Mouse (Mus musculus): ENCODE measurements around the gene Slc30a5. TPM values are rescaled to one million over a fixed set of nuclear protein-coding genes. Genes with fewer than 3 reads are reported as not detected.
"Not testable (repeated sequence)": the region's sequence is repeated elsewhere in the genome, so short reads cannot be mapped to it uniquely, and the experiment has no call there.

The Slc30a5 gene
- polyA plus RNA-seq, 1 experiment from 2014 or later: 36.3 TPM

DNA sequence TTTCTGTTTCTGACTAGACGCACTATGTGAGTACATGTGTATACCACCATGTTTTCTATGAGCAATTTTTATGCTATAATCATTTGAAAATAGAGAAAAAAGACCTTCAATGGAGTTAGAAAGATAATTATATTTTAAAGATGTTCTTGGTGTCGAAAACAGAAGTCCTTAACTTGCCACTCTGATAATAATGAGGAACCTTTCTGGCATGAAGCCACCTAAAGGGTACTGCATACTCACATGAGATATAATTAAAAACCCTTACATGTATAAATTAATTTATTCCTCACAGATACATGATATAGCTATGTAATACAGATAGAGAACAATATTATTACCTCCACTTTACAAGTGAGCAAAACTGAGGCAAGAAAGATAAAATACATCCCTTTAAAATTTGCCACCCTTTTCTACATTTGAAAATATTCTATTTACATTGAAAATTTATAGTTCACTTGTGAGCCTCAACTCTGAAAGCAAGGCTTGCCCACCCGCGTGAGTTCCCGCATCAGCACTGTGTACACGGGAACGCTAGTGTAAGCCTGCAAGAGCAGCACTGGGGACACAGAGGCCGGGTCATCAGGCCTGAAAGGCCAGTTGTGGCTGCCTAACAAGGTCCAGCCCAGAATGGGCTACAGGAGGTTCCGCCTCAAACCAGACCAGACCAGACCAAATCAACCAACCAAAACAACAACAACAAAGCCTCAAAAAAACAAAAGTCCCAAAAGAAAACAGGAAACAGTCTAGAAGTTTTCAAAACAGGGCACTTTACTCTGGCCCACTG lies 7.4 kb downstream of the Slc30a5 start:
- H3K36me3 ChIP-seq (ENCODE audit: control insufficient read depth, insufficient read depth): peaks cover 31% of the 10 kb centered on the region
- no peaks in the 10 kb centered on the region for H3K4me1 ChIP-seq (ENCODE audit: control insufficient read depth, insufficient read depth, low read length)
- no peaks in the 10 kb centered on the region for H3K9me3 ChIP-seq (replicated peaks; ENCODE audit: control insufficient read depth, low read length)
- no peak overlapping the region for H3K9ac ChIP-seq (ENCODE audit: low read length)
- H3K4me2 ChIP-seq (ENCODE audit: low read depth, low read length): no peak overlapping the region
- H3K27me3 ChIP-seq (ENCODE audit: control insufficient read depth, insufficient read depth, low read length): no peaks in the 10 kb centered on the region
- no peak overlapping the region for H3K4me3 ChIP-seq (ENCODE audit: low read length)
- ATAC-seq (replicated peaks; ENCODE audit: extremely low read depth, insufficient read depth, low FRiP score): no peak
- H3K27ac ChIP-seq (ENCODE audit: low read length): no peak overlapping the region
- 93% methylated on average over 9 of the region's 9 CpGs for WGBS

DNA sequence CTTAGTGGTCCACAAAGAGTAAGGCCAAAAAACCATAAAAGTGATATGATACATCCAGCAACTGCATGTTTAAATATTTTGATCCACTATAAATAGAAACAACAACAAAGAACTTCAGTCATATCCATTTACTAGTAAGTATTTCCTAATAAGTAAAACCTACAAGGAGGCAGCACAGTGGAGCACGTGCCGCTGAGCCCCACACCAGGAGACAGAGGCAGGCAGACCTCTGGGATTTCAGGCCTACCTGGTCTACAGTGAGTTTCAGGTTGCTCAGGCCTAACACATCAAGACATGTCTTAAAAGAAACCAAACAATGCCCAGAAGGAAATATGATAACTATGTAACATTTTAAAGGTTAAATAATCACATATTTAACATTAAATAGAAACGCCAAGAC lies 8.3 kb downstream of the Slc30a5 start:
- Histone ChIP-seq H3K9me3 (replicated peaks; ENCODE audit: control insufficient read depth, low read length) (no peaks in the 10 kb centered on the region), H3K4me1 (ENCODE audit: control insufficient read depth, insufficient read depth, low read length) (no peaks in the 10 kb centered on the region), H3K9ac (ENCODE audit: low read length) (no peak overlapping the region), H3K4me2 (ENCODE audit: low read depth, low read length) (no peak overlapping the region), H3K27me3 (ENCODE audit: control insufficient read depth, insufficient read depth, low read length) (no peaks in the 10 kb centered on the region), H3K27ac (ENCODE audit: low read length) (no peak overlapping the region), H3K4me3 (ENCODE audit: low read length) (no peak overlapping the region), H3K36me3 (ENCODE audit: control insufficient read depth, insufficient read depth) (peaks cover 36% of the 10 kb centered on the region)
- 89% methylated on average over 3 of the region's 3 CpGs for WGBS
- ATAC-seq (replicated peaks; ENCODE audit: extremely low read depth, insufficient read depth, low FRiP score): no peak

DNA sequence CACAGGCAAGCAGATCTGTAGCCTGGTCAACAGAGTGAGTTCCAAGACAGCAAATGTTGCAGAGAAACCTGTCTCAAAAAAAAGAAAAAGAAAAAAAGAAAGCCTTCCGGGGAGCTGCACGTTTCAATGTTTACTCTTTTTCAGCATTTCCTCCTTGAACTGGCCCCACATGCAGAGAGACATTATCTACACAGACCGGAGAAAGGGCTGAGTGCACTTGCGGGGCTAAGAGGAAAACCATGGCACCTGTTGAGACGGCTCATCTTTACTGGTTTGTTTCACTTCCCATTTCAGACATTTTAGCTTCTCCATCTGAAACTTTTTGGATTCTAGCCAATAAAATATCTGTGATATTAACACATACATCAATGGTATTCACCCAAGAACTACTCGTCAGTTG lies 8.9 kb downstream of the Slc30a5 start:
- Histone ChIP-seq H3K36me3 (ENCODE audit: control insufficient read depth, insufficient read depth) (peaks cover 41% of the 10 kb centered on the region), H3K27ac (ENCODE audit: low read length) (no peak overlapping the region), H3K27me3 (ENCODE audit: control insufficient read depth, insufficient read depth, low read length) (no peaks in the 10 kb centered on the region), H3K4me2 (ENCODE audit: low read depth, low read length) (no peak overlapping the region), H3K4me1 (ENCODE audit: control insufficient read depth, insufficient read depth, low read length) (no peaks in the 10 kb centered on the region), H3K4me3 (ENCODE audit: low read length) (no peak overlapping the region), H3K9me3 (replicated peaks; ENCODE audit: control insufficient read depth, low read length) (no peaks in the 10 kb centered on the region), H3K9ac (ENCODE audit: low read length) (no peak overlapping the region)
- 64% methylated on average over 6 of the region's 6 CpGs for WGBS
- no peak for ATAC-seq (replicated peaks; ENCODE audit: extremely low read depth, insufficient read depth, low FRiP score)

DNA sequence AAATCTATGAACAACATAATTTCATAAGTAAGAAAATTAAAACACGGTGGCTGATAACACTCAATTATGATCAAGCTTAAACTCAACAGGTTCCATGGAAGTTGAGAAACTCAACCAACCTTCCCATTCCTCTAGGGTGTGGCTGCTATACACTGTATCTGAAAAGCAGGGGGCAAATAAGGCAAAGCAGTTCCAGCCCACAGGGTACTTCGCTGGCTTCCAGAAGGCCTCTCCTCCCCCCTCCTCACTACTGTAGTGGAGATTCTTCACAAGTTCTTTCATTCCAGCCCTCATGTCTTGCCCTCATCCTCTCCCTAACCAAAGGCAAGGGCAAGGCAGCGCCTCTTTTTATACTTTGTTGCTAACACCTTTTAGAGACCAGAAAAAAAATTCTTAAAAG lies 9.4 kb downstream of the Slc30a5 start:
- Histone ChIP-seq H3K4me3 (ENCODE audit: low read length) (no peak overlapping the region), H3K9ac (ENCODE audit: low read length) (no peak overlapping the region), H3K27ac (ENCODE audit: low read length) (no peak overlapping the region), H3K4me2 (ENCODE audit: low read depth, low read length) (no peak overlapping the region), H3K9me3 (replicated peaks; ENCODE audit: control insufficient read depth, low read length) (no peaks in the 10 kb centered on the region), H3K36me3 (ENCODE audit: control insufficient read depth, insufficient read depth) (peaks cover 41% of the 10 kb centered on the region), H3K27me3 (ENCODE audit: control insufficient read depth, insufficient read depth, low read length) (no peaks in the 10 kb centered on the region), H3K4me1 (ENCODE audit: control insufficient read depth, insufficient read depth, low read length) (no peaks in the 10 kb centered on the region)
- no peak for ATAC-seq (replicated peaks; ENCODE audit: extremely low read depth, insufficient read depth, low FRiP score)
- 94% methylated on average over 3 of the region's 3 CpGs for WGBS

DNA sequence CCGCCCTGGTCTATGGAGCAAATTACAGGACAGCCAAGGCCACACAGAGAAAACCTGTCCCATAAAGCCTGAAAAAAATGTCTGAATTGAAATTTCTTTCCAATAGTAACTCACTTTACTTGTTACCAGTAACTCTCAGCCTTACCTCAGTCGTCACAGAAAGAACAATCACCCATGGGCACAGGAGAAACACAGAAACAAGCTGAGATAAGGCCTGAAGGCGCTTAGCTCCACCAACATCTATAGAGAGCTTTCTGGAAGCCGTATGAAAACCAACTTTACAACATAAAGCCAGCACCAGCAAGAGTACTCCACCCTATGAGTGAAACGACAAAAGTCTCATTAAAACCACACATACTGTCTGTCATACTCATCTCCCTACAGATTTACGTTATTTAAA lies 18.8 kb downstream of the Slc30a5 start:
- Histone ChIP-seq H3K9me3 (replicated peaks; ENCODE audit: control insufficient read depth, low read length) (no peaks in the 10 kb centered on the region), H3K9ac (ENCODE audit: low read length) (no peak overlapping the region), H3K27me3 (ENCODE audit: control insufficient read depth, insufficient read depth, low read length) (no peaks in the 10 kb centered on the region), H3K36me3 (ENCODE audit: control insufficient read depth, insufficient read depth) (peaks cover 53% of the 10 kb centered on the region), H3K4me1 (ENCODE audit: control insufficient read depth, insufficient read depth, low read length) (no peaks in the 10 kb centered on the region), H3K4me3 (ENCODE audit: low read length) (no peak overlapping the region), H3K27ac (ENCODE audit: low read length) (no peak overlapping the region), H3K4me2 (ENCODE audit: low read depth, low read length) (no peak overlapping the region)
- WGBS: 85% methylated on average over 6 of the region's 6 CpGs
- ATAC-seq (replicated peaks; ENCODE audit: extremely low read depth, insufficient read depth, low FRiP score): no peak

DNA sequence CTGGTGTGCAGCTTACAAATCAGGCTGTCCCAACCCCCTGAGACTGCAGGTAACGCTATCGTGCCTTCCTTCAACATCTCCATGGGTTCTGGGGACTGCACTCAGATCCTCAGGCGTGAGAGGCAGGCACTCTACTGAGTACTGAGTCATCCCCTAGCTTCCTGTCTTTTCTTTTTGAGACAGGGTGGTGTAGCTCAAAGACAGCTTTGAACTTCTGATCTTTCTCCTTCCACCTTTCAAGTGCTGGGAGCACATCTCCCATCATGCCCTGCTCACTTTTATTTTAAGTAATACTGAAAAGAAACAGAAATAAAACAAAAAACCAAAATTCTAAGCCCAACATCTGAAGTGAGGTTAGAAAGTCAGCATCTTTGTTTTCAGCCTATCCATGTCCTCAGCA lies 27.5 kb downstream of the Slc30a5 start:
- Histone ChIP-seq H3K9ac (ENCODE audit: low read length) (no peak overlapping the region), H3K4me1 (ENCODE audit: control insufficient read depth, insufficient read depth, low read length) (no peaks in the 10 kb centered on the region), H3K27me3 (ENCODE audit: control insufficient read depth, insufficient read depth, low read length) (no peaks in the 10 kb centered on the region), H3K9me3 (replicated peaks; ENCODE audit: control insufficient read depth, low read length) (no peaks in the 10 kb centered on the region), H3K27ac (ENCODE audit: low read length) (no peak overlapping the region), H3K4me3 (ENCODE audit: low read length) (no peak overlapping the region), H3K36me3 (ENCODE audit: control insufficient read depth, insufficient read depth) (peaks cover 65% of the 10 kb centered on the region), H3K4me2 (ENCODE audit: low read depth, low read length) (no peak overlapping the region)
- WGBS: 100% methylated on average over 3 of the region's 3 CpGs
- ATAC-seq (replicated peaks; ENCODE audit: extremely low read depth, insufficient read depth, low FRiP score): no peak

DNA sequence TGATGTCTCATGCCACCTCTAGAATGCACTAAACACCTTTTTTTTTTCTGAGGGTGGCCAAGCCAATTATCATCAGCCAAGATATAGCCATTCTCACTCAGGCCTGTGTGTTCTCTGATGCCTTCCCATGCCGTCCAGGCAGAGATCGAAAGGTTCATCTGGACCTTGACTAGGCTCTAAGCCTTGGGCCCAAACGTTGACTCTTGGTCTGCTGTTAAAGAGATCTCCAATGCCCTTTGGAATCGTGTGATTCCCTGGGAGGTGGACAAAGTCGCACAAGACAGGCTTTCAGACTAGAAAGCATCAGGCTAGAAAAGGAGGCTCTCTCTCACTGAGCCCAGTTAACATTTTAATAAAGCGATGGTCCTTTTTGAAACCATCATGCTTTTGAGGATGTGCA lies 36.1 kb downstream of the Slc30a5 start:
- no peaks in the 10 kb centered on the region for H3K4me1 ChIP-seq (ENCODE audit: control insufficient read depth, insufficient read depth, low read length)
- H3K27ac ChIP-seq (ENCODE audit: low read length): no peak overlapping the region
- peaks cover 17% of the 10 kb centered on the region for H3K36me3 ChIP-seq (ENCODE audit: control insufficient read depth, insufficient read depth)
- WGBS: 87% methylated on average over 6 of the region's 6 CpGs
- H3K9me3 ChIP-seq (replicated peaks; ENCODE audit: control insufficient read depth, low read length): no peaks in the 10 kb centered on the region
- no peaks in the 10 kb centered on the region for H3K27me3 ChIP-seq (ENCODE audit: control insufficient read depth, insufficient read depth, low read length)
- H3K9ac ChIP-seq (ENCODE audit: low read length): no peak overlapping the region
- no peak for ATAC-seq (replicated peaks; ENCODE audit: extremely low read depth, insufficient read depth, low FRiP score)
- H3K4me3 ChIP-seq (ENCODE audit: low read length): no peak overlapping the region
- no peak overlapping the region for H3K4me2 ChIP-seq (ENCODE audit: low read depth, low read length)

DNA sequence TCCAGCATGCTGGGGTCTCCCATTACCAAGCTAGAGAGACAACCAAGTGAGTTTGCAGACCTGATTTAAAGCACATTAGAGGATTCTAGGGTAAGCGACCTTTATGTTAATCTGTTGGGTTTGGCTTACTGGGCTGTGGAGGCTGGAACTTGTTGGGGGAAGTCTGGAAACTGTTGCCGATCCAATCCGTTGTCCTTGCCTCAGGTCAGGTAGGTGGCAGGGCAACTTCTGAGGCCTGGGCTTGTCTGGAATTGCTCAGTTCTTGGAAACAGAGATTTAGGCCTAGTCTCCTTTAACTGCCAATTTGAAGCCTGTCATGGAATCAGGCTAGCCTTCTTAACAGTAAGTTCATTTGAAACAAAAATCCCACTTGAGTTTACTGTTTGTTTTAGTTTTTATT lies 44.1 kb downstream of the Slc30a5 start:
- WGBS: 80% methylated on average over 3 of the region's 3 CpGs

DNA sequence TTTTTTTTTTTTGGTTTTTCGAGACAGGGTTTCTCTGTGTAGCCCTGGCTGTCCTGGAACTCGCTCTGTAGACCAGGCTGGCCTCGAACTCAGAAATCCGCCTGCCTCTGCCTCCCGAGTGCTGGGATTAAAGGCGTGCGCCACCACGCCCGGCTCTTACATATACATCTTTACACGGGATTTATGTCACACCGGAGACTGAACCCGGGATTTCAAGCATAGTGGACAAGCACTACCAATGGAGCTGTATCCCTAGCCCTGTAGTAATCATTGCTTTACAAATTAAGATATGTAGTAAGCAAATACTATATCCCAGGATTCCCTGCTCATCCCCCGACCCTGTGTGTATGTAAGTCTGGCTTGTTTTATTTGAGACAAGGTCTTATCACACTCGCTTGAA lies 45.2 kb downstream of the Slc30a5 start:
- ATAC-seq (replicated peaks; ENCODE audit: extremely low read depth, insufficient read depth, low FRiP score); H3K4me3 ChIP-seq (ENCODE audit: low read length); H3K36me3 ChIP-seq (ENCODE audit: control insufficient read depth, insufficient read depth); H3K4me2 ChIP-seq (ENCODE audit: low read depth, low read length); H3K9ac ChIP-seq (ENCODE audit: low read length); H3K27ac ChIP-seq (ENCODE audit: low read length); H3K27me3 ChIP-seq (ENCODE audit: control insufficient read depth, insufficient read depth, low read length); H3K9me3 ChIP-seq (replicated peaks; ENCODE audit: control insufficient read depth, low read length): not testable (repeated sequence)
- 95% methylated on average over 11 of the region's 14 CpGs for WGBS
- peaks cover 23% of the 10 kb centered on the region for H3K4me1 ChIP-seq (ENCODE audit: control insufficient read depth, insufficient read depth, low read length)

More for the DNA sequence above, 44.1 kb downstream of the Slc30a5 start:
- H3K4me3 ChIP-seq (ENCODE audit: low read length): no peak overlapping the region
- H3K27ac ChIP-seq (ENCODE audit: low read length): no peak overlapping the region
- H3K4me1 ChIP-seq (ENCODE audit: control insufficient read depth, insufficient read depth, low read length): peaks cover 14% of the 10 kb centered on the region
- H3K4me2 ChIP-seq (ENCODE audit: low read depth, low read length): no peak overlapping the region
- H3K27me3 ChIP-seq (ENCODE audit: control insufficient read depth, insufficient read depth, low read length): no peaks in the 10 kb centered on the region
- H3K9me3 ChIP-seq (replicated peaks; ENCODE audit: control insufficient read depth, low read length): no peaks in the 10 kb centered on the region
- H3K36me3 ChIP-seq (ENCODE audit: control insufficient read depth, insufficient read depth): no peaks in the 10 kb centered on the region; the same call in 1 of the 2 replicates
- ATAC-seq (replicated peaks; ENCODE audit: extremely low read depth, insufficient read depth, low FRiP score): no peak
- H3K9ac ChIP-seq (ENCODE audit: low read length): no peak overlapping the region

All from heart, embryonic 16.5 days (tissue).